Mouse (Mus musculus) stomach, postnatal 0 days (tissue): Measurements from ENCODE around the gene Timmdc1. TPM values are rescaled to one million over a fixed set of nuclear protein-coding genes. Genes with fewer than 3 reads are reported as not detected.
A peak's percentile ranks its signal among the peaks of the same experiment; 100 is the strongest.

ENCODE experiments used
- ATAC-seq: fragments of 200-750 bp; cut with Nextera tagmentation; 2 replicates; pipeline ENCODE4 v1.8.0; 2017; ENCODE audit not compliant: low FRiP score, low TSS enrichment
- DNase-seq: peaks from one replicate; pipeline ENCODE4 v3.0.0-alpha.2; 2016; ENCODE audit warnings: low spot score
- H3K27ac ChIP-seq: fragments of 300-500 bp; sonication (generic); replicated peaks from 2 replicates; pipeline ENCODE4 v1.5.1; 2014; ENCODE audit warnings: mild to moderate bottlenecking, control low read depth
- H3K27me3 ChIP-seq: fragments of 300-500 bp; sonication (generic); 2 replicates; pipeline ENCODE4 v1.6.1; 2014; ENCODE audit warnings: low read length; ENCODE audit not compliant: control insufficient read depth, insufficient read depth
- H3K36me3 ChIP-seq: fragments of 300-500 bp; sonication (generic); 2 replicates; pipeline ENCODE4 v1.6.1; 2014; ENCODE audit warnings: low read length, mixed read lengths; ENCODE audit not compliant: control insufficient read depth, insufficient read depth
- H3K4me1 ChIP-seq: fragments of 300-500 bp; sonication (generic); replicated peaks from 2 replicates; pipeline ENCODE4 v1.6.1; 2014; ENCODE audit warnings: antibody characterized with exemption; ENCODE audit not compliant: control insufficient read depth, insufficient read depth
- H3K4me2 ChIP-seq: fragments of 300-500 bp; sonication (generic); replicated peaks from 2 replicates; pipeline ENCODE4 v1.6.1; 2014; ENCODE audit warnings: low read depth, mild to moderate bottlenecking, control low read depth, moderate library complexity
- H3K4me3 ChIP-seq: fragments of 300-500 bp; sonication (generic); 2 replicates; pipeline ENCODE4 v1.5.1; 2014; ENCODE audit warnings: low read depth, low read length, control low read depth
- H3K9ac ChIP-seq: fragments of 300-500 bp; sonication (generic); 2 replicates; pipeline ENCODE4 v1.6.1; 2014; ENCODE audit warnings: mild to moderate bottlenecking, low read length, control low read depth, mixed read lengths
- H3K9me3 ChIP-seq: fragments of 300-500 bp; sonication (generic); 2 replicates; pipeline ENCODE4 v1.6.1; 2016; ENCODE audit warnings: low read length; ENCODE audit not compliant: control insufficient read depth
- CTCF ChIP-seq: IDR thresholded peaks from 2 replicates; pipeline ENCODE4 v1.5.1; 2016; ENCODE audit warnings: antibody characterized with exemption, low read depth, mild to moderate bottlenecking, moderate library complexity
- EP300 ChIP-seq: optimal IDR thresholded peaks from 2 replicates; pipeline ENCODE3; 2016; ENCODE audit warnings: antibody characterized with exemption
- WGBS: fragments of 180-500 bp; shearing (Covaris S2); extraction: QIAGEN DNeasy Blood & Tissue Kit; methylation state at CpG from one replicate; pipeline ENCODE4 v1.1.7; 2014; 5-methylcytosine and 5-hydroxymethylcytosine counted together
- polyA plus RNA-seq: library from polyadenylated mRNA; unstranded; fragments of >200 nt; fragmentation: Nextera tagmentation; extraction: Ambion mirVana; gene quantifications from 2 replicates; pipeline ENCODE4 v1.2.1, GENCODE M21; 2015

Timmdc1 gene
- polyA plus RNA-seq, 1 experiment from 2014 or later, result 15.5 TPM

DNA sequence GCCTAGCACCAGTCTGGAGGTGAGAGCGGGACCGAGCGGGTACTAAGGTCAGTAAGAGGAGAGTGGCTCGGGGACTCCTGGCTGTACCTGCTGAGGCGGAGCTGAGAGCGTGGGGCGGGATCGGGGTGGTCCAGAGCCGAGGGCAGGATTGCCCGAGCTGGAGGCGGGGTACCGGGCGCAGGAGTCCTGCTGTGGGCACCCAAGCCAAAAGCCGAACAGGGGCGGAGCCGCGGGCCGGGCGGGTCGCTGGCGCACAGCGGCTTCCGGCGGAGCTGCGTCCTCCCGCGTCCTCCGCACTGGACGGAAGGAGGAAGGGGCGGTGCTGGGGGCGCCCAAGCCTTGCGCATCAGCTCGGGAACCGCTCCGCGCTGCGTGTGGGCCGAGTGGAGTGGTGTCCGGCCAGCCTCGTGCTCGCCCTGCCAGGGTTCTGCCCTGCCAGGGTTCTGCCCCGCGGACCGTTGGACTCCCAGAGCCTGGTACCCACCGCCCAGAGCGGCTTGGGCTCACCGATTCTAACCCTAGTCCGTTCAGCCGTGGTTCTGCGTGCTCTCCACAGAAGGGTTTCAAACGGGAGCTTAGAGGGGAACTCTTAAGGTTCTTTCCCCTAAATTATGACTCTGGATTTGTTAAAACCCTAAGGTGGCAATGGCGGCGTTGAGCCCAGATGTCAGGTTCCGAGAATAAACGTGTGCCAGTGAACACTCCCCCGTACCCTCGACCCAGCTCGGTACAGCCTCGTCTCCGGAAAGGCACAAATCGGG lies 69.8 kb downstream of the Timmdc1 start, which contains the start of gene Adprh:
TSS of gene Adprh (minus strand) at position 262 of the 761 bp plus-strand sequence.
- Histone ChIP-seq H3K9me3 (no peaks in the 10 kb centered on the region), H3K4me1 (no peaks in the 10 kb centered on the region), H3K9ac (peak within 1 kb of the TSS; percentile 91), H3K4me2 (peak within 1 kb of the TSS; percentile 93), H3K27ac (peak within 1 kb of the TSS; percentile 96), H3K36me3 (peaks cover 4% of the 10 kb centered on the region), H3K4me3 (peak within 1 kb of the TSS; percentile 65), H3K27me3 (no peaks in the 10 kb centered on the region)
- DNase-seq, result peak; percentile 96
- TF ChIP-seq EP300, result no peak
- peak; percentile 29; the same call in 1 of the 2 replicates for TF ChIP-seq CTCF
- WGBS, result 1% methylated on average over 42 of the region's 61 CpGs
- ATAC-seq, result peak; percentile 97

DNA sequence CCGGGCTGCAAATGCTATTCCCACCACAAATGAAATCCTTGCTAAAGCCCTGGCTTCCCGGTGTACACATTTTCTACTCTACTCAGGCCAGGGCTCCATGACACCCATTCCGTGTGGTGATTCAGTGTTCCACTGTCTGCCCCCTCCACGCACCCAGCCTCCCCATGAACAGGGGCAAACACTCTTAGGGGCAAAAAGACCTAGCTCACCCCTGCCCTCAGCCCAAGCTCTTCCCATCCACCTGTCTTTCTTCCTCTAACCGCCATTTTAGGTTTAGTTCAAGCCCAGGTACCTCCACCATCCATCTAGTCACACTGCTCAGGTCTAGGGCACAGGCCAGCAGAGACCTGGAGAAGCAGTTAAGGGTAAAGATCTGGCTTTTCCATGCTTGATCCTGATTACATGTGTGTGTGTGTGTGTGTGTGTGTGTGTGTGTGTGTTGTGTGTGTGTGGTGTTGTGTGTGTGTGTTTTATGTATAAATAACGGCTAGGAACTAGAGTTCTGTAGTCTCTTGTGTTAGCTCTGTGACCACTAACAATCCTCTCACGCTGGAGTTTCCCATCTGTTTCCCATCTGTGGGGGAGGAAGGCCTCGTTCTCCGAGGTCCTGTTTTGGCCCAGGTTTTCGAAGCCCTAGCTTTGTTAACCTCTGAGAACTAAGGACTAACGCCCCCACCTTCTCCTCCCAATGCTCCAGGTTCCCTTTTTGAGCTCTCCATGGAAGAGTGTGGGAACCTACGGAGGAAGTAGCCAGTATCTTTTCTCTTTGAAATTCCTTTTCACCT lies 70.8 kb downstream of the Timmdc1 start:
- ATAC-seq (no peak), DNase-seq (no peak)
- Histone ChIP-seq H3K9me3 (no peaks in the 10 kb centered on the region), H3K27me3 (no peaks in the 10 kb centered on the region), H3K27ac (peak overlapping the region; percentile 96), H3K4me3 (peak overlapping the region; percentile 65), H3K4me1 (no peaks in the 10 kb centered on the region), H3K4me2 (peak overlapping the region; percentile 93), H3K9ac (peak overlapping the region; percentile 91), H3K36me3 (peaks cover 12% of the 10 kb centered on the region)
- TF ChIP-seq CTCF (no peak), EP300 (no peak)
- WGBS, result 39% methylated on average over 12 of the region's 12 CpGs

DNA sequence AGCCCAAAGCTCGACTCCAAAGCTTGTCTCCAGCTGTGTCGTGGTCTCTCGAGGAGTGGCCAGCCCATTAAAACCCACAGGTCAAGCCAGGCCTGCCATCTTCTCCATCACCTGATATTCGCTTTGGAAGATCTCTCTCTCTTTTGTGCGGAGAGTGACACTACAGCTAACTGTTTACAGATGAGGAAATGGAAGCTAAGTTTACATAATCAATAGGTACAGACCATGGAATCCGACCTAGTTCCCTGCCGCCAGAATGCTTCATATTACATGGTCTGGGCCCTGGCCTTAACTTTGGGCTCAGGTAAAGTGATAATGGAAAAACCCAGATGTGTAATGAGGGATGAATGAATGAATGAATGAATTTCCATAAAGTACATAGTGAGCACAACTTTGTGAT lies 71.8 kb downstream of the Timmdc1 start:
- no peak overlapping the region for H3K27ac ChIP-seq
- no peak overlapping the region for H3K4me2 ChIP-seq
- TF ChIP-seq CTCF, result no peak
- no peak for TF ChIP-seq EP300
- no peak overlapping the region for H3K9ac ChIP-seq
- WGBS, result 79% methylated on average over 7 of the region's 7 CpGs
- ATAC-seq (no peak), DNase-seq (no peak)
- peaks cover 15% of the 10 kb centered on the region for H3K36me3 ChIP-seq
- H3K27me3 ChIP-seq, result no peaks in the 10 kb centered on the region
- H3K9me3 ChIP-seq, result no peaks in the 10 kb centered on the region
- no peaks in the 10 kb centered on the region for H3K4me1 ChIP-seq
- H3K4me3 ChIP-seq, result no peak overlapping the region

- H3K36me3 ChIP-seq, result peaks cover 17% of the 10 kb centered on the region
- no peak overlapping the region for H3K9ac ChIP-seq
- H3K4me2 ChIP-seq, result no peak overlapping the region
- no peak overlapping the region for H3K27ac ChIP-seq
- no peak overlapping the region for H3K4me3 ChIP-seq
- no peaks in the 10 kb centered on the region for H3K9me3 ChIP-seq
- 91% methylated on average over 12 of the region's 12 CpGs for WGBS
- DNase-seq, result no peak
- no peaks in the 10 kb centered on the region for H3K27me3 ChIP-seq
- ATAC-seq, result no peak
- no peak for TF ChIP-seq EP300
- TF ChIP-seq CTCF, result no peak
- H3K4me1 ChIP-seq, result no peaks in the 10 kb centered on the region
Measured at GRCm38 (mm10) chr16:38448458-38448857, 74.0 kb downstream of the Timmdc1 start.

Other genes with a start within 250 kb of the Timmdc1 start
- 10.6 and 13.6 TPM in 2 replicates for gene Nr1i2, start 227.8 kb downstream of the Timmdc1 start, polyA plus RNA-seq
- gene Maats1, start 180.5 kb downstream of the Timmdc1 start, polyA plus RNA-seq, result 0.27 and 0.44 TPM in 2 replicates
- gene Cox17, start 175.7 kb downstream of the Timmdc1 start, polyA plus RNA-seq, result 301 and 327 TPM in 2 replicates
- gene Gm21987, start 175.6 kb downstream of the Timmdc1 start, polyA plus RNA-seq, result not detected in 2 replicates
- gene Popdc2, start 160.5 kb downstream of the Timmdc1 start, polyA plus RNA-seq, result 10.4 and 11.5 TPM in 2 replicates
- gene Pla1a, start 89.5 kb downstream of the Timmdc1 start, polyA plus RNA-seq, result 0.11 and 0.34 TPM in 2 replicates
- gene Adprh, start 70.0 kb downstream of the Timmdc1 start, polyA plus RNA-seq, result 44.4 and 46.7 TPM in 2 replicates
- gene Cd80, start 67.1 kb downstream of the Timmdc1 start, polyA plus RNA-seq, result 0.45 and 0.59 TPM in 2 replicates
- gene Poglut1, start 27.6 kb upstream of the Timmdc1 start, polyA plus RNA-seq, result 16.0 and 16.3 TPM in 2 replicates
- gene Tmem39a, start 36.0 kb upstream of the Timmdc1 start, polyA plus RNA-seq, result 44.6 and 48.9 TPM in 2 replicates
- gene Arhgap31, start 190.6 kb upstream of the Timmdc1 start, polyA plus RNA-seq, result 3.1 and 3.4 TPM in 2 replicates
- 9.1 and 9.3 TPM in 2 replicates for gene B4galt4, start 219.6 kb upstream of the Timmdc1 start, polyA plus RNA-seq